Mouse (Mus musculus) testis, adult 2 months (tissue): ENCODE results near the gene Acot6. TPM values are rescaled to one million over a fixed set of nuclear protein-coding genes. Genes with fewer than 3 reads are reported as not detected.
"Not testable (repeated sequence)": the region's sequence is repeated elsewhere in the genome, so short reads cannot be mapped to it uniquely, and the experiment has no call there.

Source experiments
- H3K27ac ChIP-seq: fragments of 200-500 bp; 2 replicates; pipeline ENCODE4 v1.5.1; 2012; ENCODE audit warnings: low read depth, low read length; ENCODE audit not compliant: control insufficient read depth, insufficient read depth
- H3K27me3 ChIP-seq: fragments of 200-500 bp; 2 replicates; pipeline ENCODE4 v1.6.1; 2012; ENCODE audit warnings: mild to moderate bottlenecking, low read length, moderate library complexity; ENCODE audit not compliant: control insufficient read depth, insufficient read depth
- H3K36me3 ChIP-seq: fragments of 200-500 bp; 2 replicates; pipeline ENCODE4 v1.6.1; 2012; ENCODE audit warnings: mild to moderate bottlenecking, low read length; ENCODE audit not compliant: control insufficient read depth, insufficient read depth
- H3K4me1 ChIP-seq: fragments of 200-500 bp; 2 replicates; pipeline ENCODE4 v1.6.1; 2012; ENCODE audit warnings: low read length; ENCODE audit not compliant: control insufficient read depth, insufficient read depth
- H3K4me3 ChIP-seq: fragments of 200-500 bp; 2 replicates; pipeline ENCODE4 v1.5.1; 2012; ENCODE audit warnings: low read depth, mild to moderate bottlenecking, low read length, moderate library complexity, mixed read lengths; ENCODE audit not compliant: control insufficient read depth
- CTCF ChIP-seq: fragments of 200-500 bp; IDR thresholded peaks from 2 replicates; pipeline ENCODE4 v1.5.1; 2012; ENCODE audit warnings: low read depth, mild to moderate bottlenecking, inconsistent platforms, low read length, moderate library complexity; ENCODE audit not compliant: control insufficient read depth, insufficient read depth, insufficient replicate concordance
- POLR2A ChIP-seq: fragments of 200-500 bp; IDR thresholded peaks from 2 replicates; pipeline ENCODE4 v1.6.1; 2012; ENCODE audit warnings: low read depth, mild to moderate bottlenecking, inconsistent platforms, low read length, moderate library complexity; ENCODE audit not compliant: control insufficient read depth
- polyA plus RNA-seq: library from polyadenylated mRNA; depleted of rRNA; stranded (reverse); fragments of >200 nt; gene quantifications from 2 replicates; pipeline ENCODE4 v1.2.3, GENCODE M21; 2012

Gene Acot6
- polyA plus RNA-seq, 1 experiment = 0.41 TPM

GRCm38 (mm10) chr12:84062336-84062735, 38.1 kb upstream of the Acot6 start:
- H3K4me1 ChIP-seq = peaks cover 6% of the 10 kb centered on the region; the same call in 1 of the 2 replicates
- no peaks in the 10 kb centered on the region for H3K27me3 ChIP-seq
- H3K4me3 ChIP-seq = peak overlapping the region; percentile 31
- H3K36me3 ChIP-seq = no peaks in the 10 kb centered on the region
- TF ChIP-seq CTCF (no peak), POLR2A (no peak)
- no peak overlapping the region for H3K27ac ChIP-seq

GRCm38 (mm10) chr12:84063228-84063627, 37.2 kb upstream of the Acot6 start:
- no peaks in the 10 kb centered on the region for H3K36me3 ChIP-seq
- no peaks in the 10 kb centered on the region for H3K27me3 ChIP-seq
- no peak overlapping the region for H3K4me3 ChIP-seq

GRCm38 (mm10) chr12:84063833-84064232, 36.6 kb upstream of the Acot6 start:
- Histone ChIP-seq H3K36me3 (no peaks in the 10 kb centered on the region), H3K4me3 (no peak overlapping the region), H3K27me3 (no peaks in the 10 kb centered on the region), H3K4me1 (peaks cover 6% of the 10 kb centered on the region; the same call in 1 of the 2 replicates), H3K27ac (no peak overlapping the region)
- no peak for TF ChIP-seq POLR2A
- no peak for TF ChIP-seq CTCF

More at GRCm38 (mm10) chr12:84063228-84063627, 37.2 kb upstream of the Acot6 start:
- Histone ChIP-seq H3K27ac (no peak overlapping the region), H3K4me1 (peaks cover 6% of the 10 kb centered on the region; the same call in 1 of the 2 replicates)
- peak; percentile 71; the same call in 1 of the 2 replicates for TF ChIP-seq CTCF
- TF ChIP-seq POLR2A = no peak

GRCm38 (mm10) chr12:84064621-84065020, 35.8 kb upstream of the Acot6 start:
- peaks cover 10% of the 10 kb centered on the region for H3K4me1 ChIP-seq
- H3K27ac ChIP-seq = no peak overlapping the region
- H3K27me3 ChIP-seq = no peaks in the 10 kb centered on the region
- H3K36me3 ChIP-seq = no peaks in the 10 kb centered on the region
- H3K4me3 ChIP-seq = no peak overlapping the region
- TF ChIP-seq POLR2A (no peak), CTCF (no peak)

- no peaks in the 10 kb centered on the region for H3K27me3 ChIP-seq
- TF ChIP-seq CTCF = no peak
- no peak for TF ChIP-seq POLR2A
- no peak overlapping the region for H3K4me3 ChIP-seq
- no peak overlapping the region for H3K27ac ChIP-seq
- no peaks in the 10 kb centered on the region for H3K36me3 ChIP-seq
- H3K4me1 ChIP-seq = peaks cover 6% of the 10 kb centered on the region
These were observed 32.7 kb upstream of the Acot6 start for GRCm38 (mm10) chr12:84067752-84068151.

GRCm38 (mm10) chr12:84068296-84068695, 32.2 kb upstream of the Acot6 start:
- H3K4me3 ChIP-seq = no peak overlapping the region
- peaks cover 6% of the 10 kb centered on the region for H3K4me1 ChIP-seq
- no peaks in the 10 kb centered on the region for H3K36me3 ChIP-seq
- no peaks in the 10 kb centered on the region for H3K27me3 ChIP-seq
- TF ChIP-seq CTCF = no peak
- H3K27ac ChIP-seq = no peak overlapping the region

- TF ChIP-seq CTCF (no peak), POLR2A (no peak)
- Histone ChIP-seq H3K36me3 (no peaks in the 10 kb centered on the region), H3K4me1 (peaks cover 6% of the 10 kb centered on the region), H3K4me3 (peak within 1 kb of the TSS; percentile 55), H3K27me3 (no peaks in the 10 kb centered on the region), H3K27ac (no peak within 1 kb of the TSS)
These were observed 31.5 kb upstream of the Acot6 start, which contains the start of gene Acot5 for GRCm38 (mm10) chr12:84068986-84069385. Gene Acot5 (plus strand): TSS chr12:84069325.

- not testable (repeated sequence) for H3K27ac ChIP-seq, H3K4me1 ChIP-seq, H3K36me3 ChIP-seq, H3K27me3 ChIP-seq
- peak overlapping the region; percentile 55 for H3K4me3 ChIP-seq
These were observed 30.9 kb upstream of the Acot6 start for GRCm38 (mm10) chr12:84069582-84069981.
